Mouse (Mus musculus) cortical plate, adult 2 months (tissue): ENCODE data around the gene Ank3.

Source experiments
- CTCF ChIP-seq: fragments of 200-500 bp; IDR thresholded peaks from 2 replicates; pipeline ENCODE4 v1.5.1; 2011; ENCODE audit warnings: mild to moderate bottlenecking, control low read depth, low read length; ENCODE audit not compliant: insufficient read depth; ENCODE audit errors: extremely low read depth
- POLR2A ChIP-seq: fragments of 200-500 bp; IDR thresholded peaks from 2 replicates; pipeline ENCODE4 v1.6.1; 2011; ENCODE audit warnings: mild to moderate bottlenecking, low read length, control low read depth; ENCODE audit not compliant: insufficient read depth; ENCODE audit errors: extremely low read depth

- TF ChIP-seq CTCF: no peak
- TF ChIP-seq POLR2A: peak; percentile 64
These were observed 135.2 kb downstream of the Ank3 start for GRCm38 (mm10) chr10:69533505-69534388.
